Mouse (Mus musculus) erythroid progenitor cell, adult 5-6 weeks (primary cell): ENCODE results near the gene Dnajc25. TPM values are rescaled to one million over a fixed set of nuclear protein-coding genes. Genes with fewer than 3 reads are reported as not detected.

ENCODE experiments used
- ATAC-seq: replicated peaks from 2 replicates; pipeline ENCODE4 v1.8.0; 2016; ENCODE audit warnings: moderate number of reproducible peaks, mild to moderate bottlenecking, moderate TSS enrichment, inconsistent platforms; ENCODE audit not compliant: poor library complexity, low FRiP score, severe bottlenecking
- total RNA-seq, 2 experiments: library from RNA; stranded (forward) in 1 of 2; stranded (reverse) in 1 of 2; fragments of 150-400 nt in 1 of 2; fragments of 186-747, 209-891 nt in 1 of 2; gene quantifications; 2 replicates each; pipeline versions ENCODE4 v1.2.3 to v1.2.4; 2015 to 2017; ENCODE audit warnings: low replicate concordance in 2 of 2

The Dnajc25 gene
- 1.1 and 5.0 TPM in 2 replicates for total RNA-seq (2015; ENCODE audit: low replicate concordance)
- 1.2 and 2.2 TPM in 2 replicates for total RNA-seq (2017; ENCODE audit: low replicate concordance)

- no peak for ATAC-seq
Measured at GRCm38 (mm10) chr4:58994762-58995161, at the start of gene Dnajc25. TSS of gene Dnajc25 (plus strand) at chr4:58995062.

DNA sequence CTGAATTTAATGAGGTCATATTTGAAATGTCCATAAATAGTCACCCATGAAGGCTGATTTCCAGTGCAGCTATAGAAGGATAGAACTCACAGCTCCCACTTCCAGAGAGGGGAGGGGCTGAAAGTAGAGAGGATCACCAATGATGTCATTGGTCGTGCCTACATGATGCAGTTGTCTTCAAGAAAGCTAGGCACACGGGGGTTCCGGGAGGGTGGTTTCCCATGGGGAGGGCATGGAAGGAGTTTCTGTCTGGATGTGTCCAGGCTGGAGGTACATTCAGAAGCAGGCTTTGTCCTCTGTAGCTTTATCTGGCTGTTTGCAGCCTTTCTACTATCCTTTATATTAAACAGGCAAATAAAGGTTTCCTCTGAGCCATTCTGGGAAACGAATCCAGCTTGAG, 46.5 kb upstream of the Dnajc25 start:
- ATAC-seq = no peak

DNA sequence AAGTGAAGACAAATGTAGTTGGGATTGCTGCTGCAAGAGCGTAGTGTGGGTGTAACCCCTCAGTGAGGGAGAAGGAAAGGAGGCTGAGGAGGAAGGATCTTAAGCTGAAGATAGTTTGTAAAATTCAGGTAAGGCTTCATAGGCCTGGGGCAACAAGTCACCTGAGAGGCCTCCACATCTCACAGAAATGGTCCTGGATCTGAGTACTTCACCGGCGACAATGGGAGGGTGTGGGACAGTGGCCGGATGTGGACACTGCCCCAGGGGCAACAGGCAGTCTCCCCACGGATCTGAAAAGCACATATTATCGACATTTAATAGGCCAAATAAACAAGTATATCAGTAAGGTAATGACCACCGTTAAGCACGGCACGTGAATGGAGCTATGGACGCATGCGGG, 42.2 kb upstream of the Dnajc25 start:
- ATAC-seq = no peak

DNA sequence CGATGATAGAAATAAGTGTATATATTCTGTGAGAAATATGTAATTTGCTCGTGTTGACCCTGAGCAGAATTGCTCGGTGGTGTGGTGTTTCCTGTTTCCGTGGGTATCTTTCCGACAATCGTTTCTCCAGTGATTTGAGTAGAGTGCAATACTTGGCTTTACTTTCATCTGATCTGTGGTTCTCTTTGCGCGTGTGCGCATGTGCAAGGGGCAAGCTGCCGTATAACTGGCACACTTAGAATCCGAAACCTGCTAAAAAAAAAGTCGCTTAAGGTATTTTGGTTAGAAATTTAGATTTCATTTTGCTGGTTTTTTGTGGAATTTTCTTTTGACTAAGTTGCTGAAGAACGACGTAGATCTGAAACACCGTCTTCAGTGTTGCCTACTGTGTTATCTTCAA, 33.1 kb upstream of the Dnajc25 start:
- no peak for ATAC-seq

- ATAC-seq = no peak
Measured at GRCm38 (mm10) chr4:58963271-58963670, 31.6 kb upstream of the Dnajc25 start.

DNA sequence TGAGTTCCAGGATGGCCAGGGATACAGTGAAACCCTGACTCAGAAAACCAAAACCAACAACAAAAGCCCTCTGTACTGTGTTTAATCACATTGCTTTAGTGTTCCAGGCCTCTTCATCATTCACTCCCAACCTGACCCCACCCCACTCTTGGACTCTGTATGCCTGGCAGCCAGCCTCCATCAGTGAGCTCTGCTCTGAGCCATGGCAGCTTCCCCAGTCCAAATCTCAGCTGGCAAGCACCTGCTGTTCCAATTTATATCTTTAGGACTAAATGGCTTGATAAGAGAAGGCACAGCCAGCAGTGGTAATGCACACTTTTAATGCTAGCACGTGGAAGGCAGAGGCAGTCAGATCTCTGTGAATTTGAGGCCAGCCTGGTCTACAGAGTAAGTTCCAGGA, 29.7 kb upstream of the Dnajc25 start:
- ATAC-seq = no peak

DNA sequence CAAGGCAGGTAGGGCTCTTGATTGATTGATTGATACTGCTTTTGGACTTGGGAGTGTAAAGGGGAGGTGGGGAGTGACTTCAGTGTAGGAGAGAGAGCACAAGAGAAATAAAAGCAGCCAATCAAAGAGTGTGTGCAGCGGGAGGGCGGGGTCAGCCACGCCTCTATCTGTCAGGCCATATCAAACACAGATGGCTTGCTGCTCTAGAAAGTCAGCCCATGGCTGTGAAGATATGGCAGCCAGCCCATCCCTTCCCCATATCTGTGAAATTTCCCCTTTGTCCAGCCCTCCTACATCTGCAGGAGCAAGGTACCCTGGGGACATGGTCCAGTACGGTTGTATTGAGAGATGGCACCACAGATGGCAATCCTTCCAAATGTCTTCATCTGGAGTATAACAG, 24.2 kb upstream of the Dnajc25 start:
- ATAC-seq = peak; percentile 92

GRCm38 (mm10) chr4:58975711-58976110, 19.2 kb upstream of the Dnajc25 start:
- no peak for ATAC-seq

DNA sequence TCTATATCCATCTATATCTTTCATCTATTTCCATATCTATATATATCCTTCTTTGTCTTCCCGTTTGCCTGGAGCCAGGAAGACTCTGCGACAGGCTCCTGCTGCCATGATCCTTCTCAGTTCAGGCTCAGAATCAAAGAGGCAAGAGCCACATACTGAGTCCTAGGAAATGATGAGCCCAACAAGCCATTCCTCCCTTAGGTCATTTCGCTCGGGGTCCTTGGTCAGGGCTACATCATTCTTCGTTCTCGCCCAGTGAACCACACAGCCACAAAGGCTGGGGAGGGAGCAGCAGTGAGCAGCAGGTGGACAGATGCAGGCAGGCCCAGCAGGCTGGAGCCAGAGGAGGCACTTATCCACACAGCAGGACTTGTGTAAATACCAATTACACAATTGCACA, 13.4 kb upstream of the Dnajc25 start:
- ATAC-seq = no peak

- no peak for ATAC-seq
Measured at GRCm38 (mm10) chr4:58982806-58983205, 12.1 kb upstream of the Dnajc25 start.

DNA sequence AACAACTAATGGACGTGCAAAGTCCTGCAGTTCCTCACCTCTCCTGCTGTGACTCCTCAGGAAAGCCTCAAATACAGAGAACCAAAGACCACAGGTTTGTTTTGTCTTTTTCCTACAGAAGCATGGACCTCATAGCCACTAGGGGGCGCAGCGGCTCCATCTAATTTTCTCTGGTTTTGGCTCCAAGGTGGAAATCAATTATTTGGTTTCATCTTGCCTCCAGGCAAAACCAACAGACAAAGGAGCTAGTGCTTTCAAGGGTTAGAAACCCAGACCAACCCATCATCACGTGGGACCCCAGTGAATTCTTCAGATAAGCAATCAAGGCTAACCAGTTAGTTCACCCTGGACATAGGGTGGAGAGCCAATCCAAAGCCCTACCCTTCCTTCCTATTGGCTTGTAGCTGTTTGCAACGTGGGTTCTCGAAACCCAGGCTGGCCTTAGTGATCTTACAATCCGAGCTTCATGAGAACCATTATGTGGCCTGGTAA, 9.7 kb upstream of the Dnajc25 start:
- no peak for ATAC-seq

- peak; percentile 72 for ATAC-seq
Measured at GRCm38 (mm10) chr4:58986540-58987190, 8.2 kb upstream of the Dnajc25 start, which contains the start of gene Ptgr1. TSS of gene Ptgr1 (minus strand) at chr4:58987119.

DNA sequence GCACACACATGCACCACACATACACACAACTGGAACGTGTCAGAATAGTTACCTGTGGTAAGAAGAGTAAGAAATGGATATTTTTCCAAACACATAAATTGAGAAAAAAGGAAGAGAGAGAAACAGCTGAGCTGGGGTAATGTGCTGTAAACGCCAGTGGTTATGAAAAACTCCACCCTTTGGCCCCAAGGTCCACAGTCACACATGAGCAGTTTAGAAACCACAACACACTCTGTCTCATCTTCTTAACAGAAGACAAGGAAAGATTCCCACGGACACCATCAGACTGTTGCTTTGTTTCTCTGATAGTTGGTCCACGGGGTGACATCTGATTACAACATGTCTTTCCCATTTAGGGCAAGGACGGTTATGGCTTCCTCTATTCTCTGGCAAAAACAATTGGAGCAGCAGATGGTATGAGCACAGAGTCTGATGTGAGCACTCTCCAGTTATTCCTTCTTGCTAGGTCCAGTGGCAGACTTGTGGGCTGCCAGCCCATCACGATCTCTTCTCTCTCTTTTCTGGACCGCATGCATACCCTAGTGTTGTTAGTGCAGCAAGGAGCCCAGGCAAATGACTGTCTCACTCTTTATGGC, 5.5 kb upstream of the Dnajc25 start:
- no peak for ATAC-seq

- no peak for ATAC-seq
Measured at GRCm38 (mm10) chr4:58990609-58991434, 4.0 kb upstream of the Dnajc25 start.

GRCm38 (mm10) chr4:58992195-58992594, 2.7 kb upstream of the Dnajc25 start:
- no peak for ATAC-seq

GRCm38 (mm10) chr4:58995251-58995693, 410 bp downstream of the Dnajc25 start:
- no peak for ATAC-seq

- no peak for ATAC-seq
Measured at GRCm38 (mm10) chr4:58997081-58997480, 2.2 kb downstream of the Dnajc25 start.

- ATAC-seq = no peak
Measured at GRCm38 (mm10) chr4:58998688-58999087, 3.8 kb downstream of the Dnajc25 start.

DNA sequence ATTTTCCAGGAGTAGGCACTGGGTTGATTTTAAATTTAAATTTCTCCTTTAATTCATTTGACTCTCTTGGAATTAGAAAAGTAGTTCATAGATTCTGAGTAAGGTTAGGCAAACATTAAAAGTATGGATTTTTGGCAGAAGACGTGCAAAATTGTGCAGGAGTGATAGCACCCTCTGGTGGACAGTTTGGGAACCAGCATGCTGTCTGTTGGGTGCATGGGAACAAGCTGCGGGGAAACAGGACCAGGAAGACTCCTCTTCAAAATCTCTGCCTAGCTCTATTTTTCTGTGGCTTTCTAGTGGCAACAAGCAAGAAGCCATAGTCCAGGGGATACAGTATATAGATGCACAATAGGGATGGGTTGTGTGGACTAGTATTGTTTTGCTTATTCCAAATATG, 4.8 kb downstream of the Dnajc25 start:
- no peak for ATAC-seq

GRCm38 (mm10) chr4:59000614-59001013, 5.8 kb downstream of the Dnajc25 start:
- no peak for ATAC-seq
